Mouse (Mus musculus): ENCODE measurements around the gene Trim62. TPM values are rescaled to one million over a fixed set of nuclear protein-coding genes. Genes with fewer than 3 reads are reported as not detected.
A peak's percentile ranks its signal among the peaks of the same experiment; 100 is the strongest.

Gene Trim62
- total and polyA plus RNA-seq, 2 experiments, result 0.28 to 1.0 TPM

DNA sequence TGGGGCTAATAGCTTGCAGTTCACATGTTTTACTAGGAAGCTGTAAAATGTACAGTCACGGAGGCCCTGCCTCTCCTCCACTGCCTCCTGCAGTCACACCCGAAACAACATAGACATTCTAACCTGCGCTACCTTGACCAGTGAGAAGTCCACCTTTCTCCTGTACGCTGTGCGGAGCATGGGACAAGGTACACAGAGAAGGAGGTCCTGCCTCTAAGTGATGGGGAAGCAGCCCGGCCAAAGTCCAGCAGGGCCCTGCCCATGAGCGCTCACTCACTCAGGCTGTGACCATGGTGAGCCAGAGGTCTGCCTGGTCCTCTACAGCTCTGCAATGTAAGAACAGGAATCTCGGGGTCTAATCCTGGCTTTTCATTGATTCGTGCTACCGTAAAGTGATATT, 28.7 kb downstream of the Trim62 start:
- no peak for DNase-seq (ENCODE audit: extremely low read depth, low read depth, low spot score)
- no peaks in the 10 kb centered on the region for H3K4me1 ChIP-seq (ENCODE audit: control insufficient read depth, insufficient read depth, low read length)

DNA sequence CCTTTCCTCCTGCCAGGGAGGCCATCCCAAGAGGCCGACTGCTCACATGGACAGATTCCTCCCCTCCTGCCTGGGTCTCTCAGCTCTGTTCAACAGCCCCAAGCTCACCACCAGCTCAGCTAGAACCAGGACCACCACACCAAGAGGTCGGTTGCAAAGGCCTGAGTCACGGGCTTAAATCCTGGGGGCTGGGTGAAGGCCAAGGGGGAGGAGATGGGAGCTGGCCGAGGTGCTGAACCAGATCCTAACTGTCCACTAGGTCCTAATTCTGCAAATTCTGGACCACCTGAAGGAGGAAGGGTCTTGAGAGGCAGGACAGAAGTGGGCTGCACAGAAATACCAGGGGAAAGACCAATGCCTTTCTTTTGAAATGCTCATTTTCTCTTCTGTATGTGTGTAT, 30.4 kb downstream of the Trim62 start:
- Histone ChIP-seq H3K79me2 (ENCODE audit: control insufficient read depth, insufficient read depth, low read length) (no peaks in the 10 kb centered on the region), H3K4me3 (ENCODE audit: insufficient read depth, low read depth, low read length) (no peak overlapping the region), H3K4me1 (ENCODE audit: control insufficient read depth, insufficient read depth, low read length) (no peaks in the 10 kb centered on the region), H3K9ac (ENCODE audit: low read depth, low read length) (no peak overlapping the region), H3K27me3 (ENCODE audit: control insufficient read depth, insufficient read depth, low read length) (no peaks in the 10 kb centered on the region), H3K27ac (replicated peaks; ENCODE audit: insufficient read depth, low read depth, low read length) (no peak overlapping the region), H3K36me3 (ENCODE audit: control insufficient read depth, insufficient read depth, low read length) (no peaks in the 10 kb centered on the region)
- 25% methylated on average over 4 of the region's 4 CpGs for WGBS
- no peak for DNase-seq (ENCODE audit: extremely low read depth, low read depth, low spot score)
- no peak for TF ChIP-seq POLR2A (IDR thresholded peaks at IDR 0.05; ENCODE audit: extremely low read depth, insufficient read depth, low read length)
- TF ChIP-seq CTCF (IDR thresholded peaks at IDR 0.05; ENCODE audit: low read depth, low read length), result no peak

More for the DNA sequence above, 28.7 kb downstream of the Trim62 start:
- Histone ChIP-seq H3K27me3 (ENCODE audit: control insufficient read depth, insufficient read depth, low read length) (no peaks in the 10 kb centered on the region), H3K27ac (replicated peaks; ENCODE audit: insufficient read depth, low read depth, low read length) (no peak overlapping the region), H3K79me2 (ENCODE audit: control insufficient read depth, insufficient read depth, low read length) (no peaks in the 10 kb centered on the region), H3K36me3 (ENCODE audit: control insufficient read depth, insufficient read depth, low read length) (no peaks in the 10 kb centered on the region), H3K9ac (ENCODE audit: low read depth, low read length) (no peak overlapping the region), H3K4me3 (ENCODE audit: insufficient read depth, low read depth, low read length) (no peak overlapping the region)
- 65% methylated on average over 10 of the region's 10 CpGs for WGBS
- TF ChIP-seq POLR2A (IDR thresholded peaks at IDR 0.05; ENCODE audit: extremely low read depth, insufficient read depth, low read length), result no peak
- no peak for TF ChIP-seq CTCF (IDR thresholded peaks at IDR 0.05; ENCODE audit: low read depth, low read length)

DNA sequence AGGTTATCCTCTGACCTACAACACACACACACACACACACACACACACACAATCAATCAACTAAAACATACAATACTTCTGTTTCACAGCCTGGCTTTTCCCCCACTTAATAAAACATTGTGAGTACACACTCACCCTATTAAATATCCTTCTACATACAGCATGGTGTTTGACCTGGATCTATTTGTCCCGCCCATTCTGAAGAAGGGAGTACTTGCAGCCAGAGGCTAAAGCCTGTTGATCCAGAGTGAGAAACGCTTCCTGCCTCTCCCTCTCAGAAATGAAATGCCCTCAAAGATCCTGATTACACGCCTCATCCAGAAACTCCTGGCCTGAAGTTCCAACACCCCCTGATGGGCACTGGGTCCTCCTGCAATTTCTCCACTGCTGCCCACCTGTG, 33.7 kb downstream of the Trim62 start:
- Histone ChIP-seq H3K27ac (replicated peaks; ENCODE audit: insufficient read depth, low read depth, low read length) (no peak overlapping the region), H3K4me1 (ENCODE audit: control insufficient read depth, insufficient read depth, low read length) (no peaks in the 10 kb centered on the region), H3K36me3 (ENCODE audit: control insufficient read depth, insufficient read depth, low read length) (no peaks in the 10 kb centered on the region), H3K4me3 (ENCODE audit: insufficient read depth, low read depth, low read length) (no peak overlapping the region), H3K9ac (ENCODE audit: low read depth, low read length) (no peak overlapping the region), H3K27me3 (ENCODE audit: control insufficient read depth, insufficient read depth, low read length) (no peaks in the 10 kb centered on the region), H3K79me2 (ENCODE audit: control insufficient read depth, insufficient read depth, low read length) (no peaks in the 10 kb centered on the region)
- TF ChIP-seq CTCF (IDR thresholded peaks at IDR 0.05; ENCODE audit: low read depth, low read length) (no peak), POLR2A (IDR thresholded peaks at IDR 0.05; ENCODE audit: extremely low read depth, insufficient read depth, low read length) (no peak)
- 70% methylated on average over 3 of the region's 3 CpGs for WGBS
- DNase-seq (ENCODE audit: extremely low read depth, low read depth, low spot score), result no peak

DNA sequence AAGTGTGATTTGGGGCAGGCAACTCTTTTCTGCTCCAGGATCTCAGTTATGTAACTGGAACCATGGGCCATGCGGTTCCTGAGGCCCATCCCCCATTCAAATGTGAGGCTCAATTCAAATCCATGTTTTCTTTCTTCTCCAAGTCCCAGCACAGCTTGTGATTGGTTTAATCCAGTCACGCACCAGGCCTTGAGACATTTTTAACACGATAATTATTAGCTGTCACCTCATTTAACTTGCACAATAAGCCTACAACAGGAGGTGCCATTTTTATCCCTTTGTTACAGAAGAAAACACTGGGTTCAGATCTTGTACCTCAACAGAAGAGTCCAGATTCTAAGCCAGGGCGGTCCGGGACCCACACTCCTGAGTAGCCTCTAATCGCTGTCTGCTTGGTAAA, 34.4 kb downstream of the Trim62 start:
- Histone ChIP-seq H3K36me3 (ENCODE audit: control insufficient read depth, insufficient read depth, low read length) (no peaks in the 10 kb centered on the region), H3K4me1 (ENCODE audit: control insufficient read depth, insufficient read depth, low read length) (no peaks in the 10 kb centered on the region), H3K79me2 (ENCODE audit: control insufficient read depth, insufficient read depth, low read length) (no peaks in the 10 kb centered on the region), H3K27ac (replicated peaks; ENCODE audit: insufficient read depth, low read depth, low read length) (no peak overlapping the region), H3K27me3 (ENCODE audit: control insufficient read depth, insufficient read depth, low read length) (no peaks in the 10 kb centered on the region), H3K9ac (ENCODE audit: low read depth, low read length) (no peak overlapping the region), H3K4me3 (ENCODE audit: insufficient read depth, low read depth, low read length) (no peak overlapping the region)
- DNase-seq (ENCODE audit: extremely low read depth, low read depth, low spot score), result no peak
- TF ChIP-seq CTCF (IDR thresholded peaks at IDR 0.05; ENCODE audit: low read depth, low read length), result no peak
- TF ChIP-seq POLR2A (IDR thresholded peaks at IDR 0.05; ENCODE audit: extremely low read depth, insufficient read depth, low read length), result no peak
- 84% methylated on average over 6 of the region's 6 CpGs for WGBS

DNA sequence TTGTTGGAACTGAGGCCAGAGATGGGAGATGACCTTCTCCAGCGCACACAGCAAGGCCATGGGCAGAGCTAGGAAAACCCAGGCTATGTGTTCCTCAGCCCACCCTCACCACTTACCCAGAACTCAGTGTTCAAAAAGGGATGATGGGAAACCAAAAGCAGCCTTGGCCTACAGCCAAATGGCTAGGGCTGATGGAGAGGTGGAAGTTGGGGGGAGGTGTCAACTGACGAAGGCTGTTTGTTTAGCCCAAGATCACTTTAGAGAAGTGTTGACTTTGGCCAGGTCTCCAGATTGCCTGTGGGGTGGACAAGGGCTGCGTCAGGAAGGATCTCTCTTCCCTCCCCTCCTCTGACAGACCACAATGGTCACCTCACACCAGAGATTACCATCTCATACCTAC, 34.8 kb downstream of the Trim62 start:
- TF ChIP-seq POLR2A (IDR thresholded peaks at IDR 0.05; ENCODE audit: extremely low read depth, insufficient read depth, low read length) (no peak), CTCF (IDR thresholded peaks at IDR 0.05; ENCODE audit: low read depth, low read length) (no peak)
- Histone ChIP-seq H3K36me3 (ENCODE audit: control insufficient read depth, insufficient read depth, low read length) (no peaks in the 10 kb centered on the region), H3K27me3 (ENCODE audit: control insufficient read depth, insufficient read depth, low read length) (no peaks in the 10 kb centered on the region), H3K4me3 (ENCODE audit: insufficient read depth, low read depth, low read length) (no peak overlapping the region), H3K27ac (replicated peaks; ENCODE audit: insufficient read depth, low read depth, low read length) (no peak overlapping the region), H3K9ac (ENCODE audit: low read depth, low read length) (no peak overlapping the region), H3K4me1 (ENCODE audit: control insufficient read depth, insufficient read depth, low read length) (no peaks in the 10 kb centered on the region), H3K79me2 (ENCODE audit: control insufficient read depth, insufficient read depth, low read length) (no peaks in the 10 kb centered on the region)
- DNase-seq (ENCODE audit: extremely low read depth, low read depth, low spot score), result peak; percentile 7
- WGBS, result 28% methylated on average over 3 of the region's 3 CpGs

DNA sequence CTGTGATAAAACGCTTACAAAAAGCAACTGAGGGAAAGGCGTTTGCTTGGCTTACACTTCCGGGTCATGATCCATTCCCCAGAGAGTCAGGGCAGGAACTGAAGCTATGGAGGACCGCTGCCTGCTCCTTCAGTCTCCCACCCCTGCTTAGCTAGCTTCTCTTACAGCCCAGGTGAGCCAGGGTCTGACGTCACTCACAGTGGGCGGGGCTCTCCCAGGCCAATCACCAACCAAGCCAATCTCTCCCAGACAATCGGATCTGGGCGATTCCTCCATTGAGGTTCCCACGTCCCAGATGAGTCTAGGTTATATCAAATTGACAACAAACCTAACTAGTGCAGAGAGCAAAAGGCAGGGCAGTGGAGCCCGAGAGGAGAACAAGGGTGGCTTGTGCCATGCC, 35.7 kb downstream of the Trim62 start:
- Histone ChIP-seq H3K27me3 (ENCODE audit: control insufficient read depth, insufficient read depth, low read length) (no peaks in the 10 kb centered on the region), H3K9ac (ENCODE audit: low read depth, low read length) (no peak overlapping the region), H3K4me3 (ENCODE audit: insufficient read depth, low read depth, low read length) (no peak overlapping the region), H3K79me2 (ENCODE audit: control insufficient read depth, insufficient read depth, low read length) (no peaks in the 10 kb centered on the region), H3K36me3 (ENCODE audit: control insufficient read depth, insufficient read depth, low read length) (no peaks in the 10 kb centered on the region), H3K4me1 (ENCODE audit: control insufficient read depth, insufficient read depth, low read length) (no peaks in the 10 kb centered on the region), H3K27ac (replicated peaks; ENCODE audit: insufficient read depth, low read depth, low read length) (no peak overlapping the region)
- TF ChIP-seq CTCF (IDR thresholded peaks at IDR 0.05; ENCODE audit: low read depth, low read length), result no peak
- no peak for TF ChIP-seq POLR2A (IDR thresholded peaks at IDR 0.05; ENCODE audit: extremely low read depth, insufficient read depth, low read length)
- DNase-seq (ENCODE audit: extremely low read depth, low read depth, low spot score), result no peak
- 32% methylated on average over 10 of the region's 10 CpGs for WGBS

All from liver, adult 2 months (tissue).